Mouse (Mus musculus) MEL (cell line): ENCODE data around the gene Esrra.

Source experiments
- CHD1 ChIP-seq: IDR thresholded peaks from 2 replicates; pipeline ENCODE4 v1.6.1; 2012; ENCODE audit warnings: low read depth, mild to moderate bottlenecking, inconsistent platforms, low read length, improper control_type of control experiment
- CTCF ChIP-seq, 3 experiments: IDR thresholded peaks in 2 of 3; conservative IDR thresholded peaks in 1 of 3; 2 replicates each; pipeline ENCODE4 v1.5.1; 2011 to 2012; ENCODE audit warnings: low read length in 3 of 3, low read depth in 2 of 3, mild to moderate bottlenecking in 2 of 3, improper control_type of control experiment in 1 of 3, inconsistent platforms in 1 of 3, mixed read lengths in 1 of 3, moderate library complexity in 1 of 3; ENCODE audit not compliant: control insufficient read depth in 1 of 3, insufficient read depth in 1 of 3, poor library complexity in 1 of 3, severe bottlenecking in 1 of 3
- E2F4 ChIP-seq: IDR thresholded peaks from 2 replicates; pipeline ENCODE4 v1.6.1; 2011; ENCODE audit warnings: low read depth, low read length, improper control_type of control experiment, borderline replicate concordance
- GATA1 ChIP-seq: IDR thresholded peaks from 2 replicates; pipeline ENCODE4 v1.6.1; 2011; ENCODE audit warnings: low read depth, low read length, improper control_type of control experiment
- HCFC1 ChIP-seq: IDR thresholded peaks from 2 replicates; pipeline ENCODE4 v1.6.1; 2012; ENCODE audit warnings: low read depth, mild to moderate bottlenecking, inconsistent platforms, low read length, improper control_type of control experiment, moderate library complexity
- MAX ChIP-seq: IDR thresholded peaks from 2 replicates; pipeline ENCODE4 v1.6.1; 2011; ENCODE audit warnings: low read length, improper control_type of control experiment
- POLR2A ChIP-seq, 2 experiments: IDR thresholded peaks; 2 replicates each; pipeline ENCODE4 v1.6.1; 2011 to 2012; ENCODE audit warnings: low read length in 2 of 2, mild to moderate bottlenecking in 2 of 2, control low read depth in 1 of 2, improper control_type of control experiment in 1 of 2, low read depth in 1 of 2, moderate library complexity in 1 of 2; ENCODE audit not compliant: control insufficient read depth in 1 of 2, insufficient read depth in 1 of 2, poor library complexity in 1 of 2
- POLR2AphosphoS2 ChIP-seq: IDR thresholded peaks from 2 replicates; pipeline ENCODE4 v1.6.1; 2011; ENCODE audit warnings: low read length, improper control_type of control experiment
- RCOR1 ChIP-seq: IDR thresholded peaks from 2 replicates; pipeline ENCODE4 v1.6.1; 2012; ENCODE audit warnings: low read depth, mild to moderate bottlenecking, inconsistent platforms, low read length, improper control_type of control experiment
- TBP ChIP-seq: IDR thresholded peaks from 2 replicates; pipeline ENCODE4 v1.8.0; 2011; ENCODE audit warnings: low read depth, low read length, improper control_type of control experiment
- UBTF ChIP-seq: IDR thresholded peaks from 2 replicates; pipeline ENCODE4 v1.6.1; 2012; ENCODE audit warnings: low read depth, mild to moderate bottlenecking, inconsistent platforms, low read length, improper control_type of control experiment, moderate library complexity, borderline replicate concordance; ENCODE audit not compliant: insufficient read depth
- USF1 ChIP-seq: IDR thresholded peaks from 2 replicates; pipeline ENCODE4 v1.6.1; 2014; ENCODE audit warnings: low read depth, mild to moderate bottlenecking, inconsistent platforms, low read length, improper control_type of control experiment, moderate library complexity

GRCm38 (mm10) chr19:6943709-6944108 lies 22.1 kb upstream of the Esrra start:
- TF ChIP-seq TBP = no peak
- no peak for TF ChIP-seq CHD1
- no peak for TF ChIP-seq RCOR1
- TF ChIP-seq USF1 = no peak
- TF ChIP-seq POLR2A (IDR thresholded peaks at IDR 0.05; ENCODE audit: control insufficient read depth in 1 of 2, insufficient read depth in 1 of 2, low read depth in 1 of 2, low read length in 2 of 2, poor library complexity in 1 of 2) = no peak
- TF ChIP-seq UBTF = no peak
- no peak for TF ChIP-seq HCFC1
- TF ChIP-seq E2F4 = no peak
- no peak for TF ChIP-seq MAX
- no peak for TF ChIP-seq GATA1
- TF ChIP-seq POLR2AphosphoS2 = no peak
- TF ChIP-seq CTCF (IDR thresholded peaks at IDR 0.05 in 2 of 3, conservative IDR thresholded peaks at IDR 0.05 in 1 of 3; ENCODE audit: control insufficient read depth in 1 of 3, insufficient read depth in 1 of 3, low read depth in 2 of 3, low read length in 3 of 3, poor library complexity in 1 of 3, severe bottlenecking in 1 of 3) = no peak
